Mouse (Mus musculus): ENCODE measurements around the gene Gli2.
A peak's percentile ranks its signal among the peaks of the same experiment; 100 is the strongest.

The Gli2 gene

DNA sequence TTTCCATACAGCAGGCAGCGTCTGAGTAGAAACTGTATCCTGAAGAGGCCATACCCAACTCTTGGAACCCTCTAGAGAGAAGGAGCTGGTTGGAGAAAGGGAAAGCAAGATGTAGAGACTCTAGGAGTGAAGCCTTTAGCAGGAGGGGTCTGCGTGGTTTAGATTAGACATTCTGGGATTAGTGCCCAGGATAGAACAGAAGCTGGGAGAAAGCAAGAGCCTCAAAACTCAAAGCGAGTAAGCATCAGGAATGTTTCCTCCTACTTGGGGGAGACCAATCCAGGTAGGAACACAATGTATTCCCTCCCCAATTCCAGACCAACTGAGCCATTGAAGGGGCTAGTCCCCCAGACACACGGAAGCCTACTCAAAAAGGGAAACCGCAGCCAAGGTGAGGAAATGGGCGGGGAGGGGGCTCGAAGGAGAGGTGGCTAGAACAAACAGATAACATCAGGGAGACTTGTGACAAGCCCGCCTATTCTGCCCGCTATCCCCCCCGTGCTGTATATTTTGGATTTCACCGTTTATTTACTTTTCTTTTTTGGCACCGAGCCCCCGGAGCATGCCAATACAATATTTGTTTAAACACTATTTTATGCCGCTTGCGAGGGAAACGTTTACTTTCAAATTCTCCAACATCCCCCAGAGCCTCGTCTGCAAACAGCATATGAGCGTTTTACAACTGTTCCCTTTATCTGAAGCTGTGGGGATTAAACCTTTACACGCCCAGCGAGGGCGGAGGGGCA is 2.1 kb downstream of the Gli2 start:
- DNase-seq, result no peak

DNA sequence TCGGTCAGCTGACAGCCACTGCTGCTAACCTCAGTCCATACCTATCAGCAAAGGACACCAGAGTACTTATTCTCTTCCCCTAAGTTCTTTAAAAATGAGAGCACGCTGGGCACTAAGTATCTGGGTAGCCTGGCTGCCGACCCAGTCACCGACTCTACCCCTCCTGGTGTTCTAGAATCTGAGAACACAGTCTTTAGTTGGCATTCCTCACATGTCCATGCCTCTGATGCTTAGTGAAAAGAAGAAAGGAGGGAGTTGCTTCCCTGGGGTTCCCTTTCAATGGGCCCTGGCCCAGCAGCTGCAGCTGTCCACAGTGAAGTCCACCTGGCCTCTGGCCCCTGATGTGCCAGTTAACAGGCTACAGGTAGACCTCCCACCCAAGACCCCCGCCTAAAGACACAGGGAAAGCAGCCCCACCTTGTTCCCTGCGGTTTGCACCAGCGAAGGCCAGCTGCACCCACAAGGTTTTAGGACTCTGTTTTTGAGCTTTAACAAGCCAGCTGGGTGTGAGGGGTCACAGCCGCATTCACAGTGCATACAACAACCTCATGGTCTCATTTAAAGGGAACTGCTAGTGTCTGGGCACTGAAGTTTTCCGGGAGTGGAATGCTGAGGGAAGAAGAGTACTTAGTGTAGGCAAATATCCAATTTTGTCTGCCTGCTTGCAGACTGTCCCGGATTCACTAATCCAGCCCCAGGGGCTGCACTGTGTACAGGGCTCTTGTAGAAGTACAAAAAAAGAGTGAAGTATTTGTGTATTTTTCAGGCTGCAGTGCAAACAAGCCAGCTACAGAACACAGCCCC is 3.4 kb downstream of the Gli2 start:
- DNase-seq, result no peak

DNA sequence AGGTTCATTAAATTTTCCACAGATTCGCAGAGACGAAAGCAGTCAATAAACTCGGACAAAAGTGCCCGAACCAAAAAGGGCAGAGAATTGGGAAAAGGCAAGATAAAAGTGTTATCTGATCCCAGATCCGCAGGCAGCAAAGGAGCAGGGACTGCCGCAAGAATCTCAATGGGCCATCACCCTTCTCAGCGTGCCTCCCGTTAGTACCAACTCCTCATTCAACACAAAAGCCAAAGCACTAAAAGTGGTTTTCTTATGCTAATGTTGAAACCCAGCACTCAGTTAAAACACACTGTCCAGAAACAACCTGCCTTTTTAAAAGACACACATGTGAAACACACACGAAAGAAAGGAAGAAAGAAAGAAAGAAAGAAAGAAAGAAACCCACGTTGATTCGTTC is 4.4 kb downstream of the Gli2 start:
- DNase-seq, result no peak

DNA sequence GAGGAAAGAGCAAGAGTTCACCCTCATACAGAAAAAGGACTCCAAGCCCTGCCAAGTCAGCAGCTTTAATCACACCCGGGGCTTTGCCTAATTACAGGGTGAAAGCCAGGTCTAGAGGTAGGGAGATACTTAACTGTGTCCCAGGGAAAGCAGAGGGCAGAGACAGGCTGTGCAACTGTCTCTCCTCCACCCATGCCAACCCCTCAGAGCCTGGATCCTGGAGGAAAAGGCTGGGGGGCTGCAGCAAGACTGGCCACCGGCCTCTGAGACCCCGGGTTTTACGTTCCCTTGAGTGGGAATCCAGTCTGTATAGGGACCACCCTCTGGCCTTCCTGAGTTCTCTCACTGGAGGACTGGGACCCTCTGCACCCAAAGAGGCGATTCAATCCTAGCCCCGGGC is 4.9 kb downstream of the Gli2 start:
- DNase-seq, result no peak

DNA sequence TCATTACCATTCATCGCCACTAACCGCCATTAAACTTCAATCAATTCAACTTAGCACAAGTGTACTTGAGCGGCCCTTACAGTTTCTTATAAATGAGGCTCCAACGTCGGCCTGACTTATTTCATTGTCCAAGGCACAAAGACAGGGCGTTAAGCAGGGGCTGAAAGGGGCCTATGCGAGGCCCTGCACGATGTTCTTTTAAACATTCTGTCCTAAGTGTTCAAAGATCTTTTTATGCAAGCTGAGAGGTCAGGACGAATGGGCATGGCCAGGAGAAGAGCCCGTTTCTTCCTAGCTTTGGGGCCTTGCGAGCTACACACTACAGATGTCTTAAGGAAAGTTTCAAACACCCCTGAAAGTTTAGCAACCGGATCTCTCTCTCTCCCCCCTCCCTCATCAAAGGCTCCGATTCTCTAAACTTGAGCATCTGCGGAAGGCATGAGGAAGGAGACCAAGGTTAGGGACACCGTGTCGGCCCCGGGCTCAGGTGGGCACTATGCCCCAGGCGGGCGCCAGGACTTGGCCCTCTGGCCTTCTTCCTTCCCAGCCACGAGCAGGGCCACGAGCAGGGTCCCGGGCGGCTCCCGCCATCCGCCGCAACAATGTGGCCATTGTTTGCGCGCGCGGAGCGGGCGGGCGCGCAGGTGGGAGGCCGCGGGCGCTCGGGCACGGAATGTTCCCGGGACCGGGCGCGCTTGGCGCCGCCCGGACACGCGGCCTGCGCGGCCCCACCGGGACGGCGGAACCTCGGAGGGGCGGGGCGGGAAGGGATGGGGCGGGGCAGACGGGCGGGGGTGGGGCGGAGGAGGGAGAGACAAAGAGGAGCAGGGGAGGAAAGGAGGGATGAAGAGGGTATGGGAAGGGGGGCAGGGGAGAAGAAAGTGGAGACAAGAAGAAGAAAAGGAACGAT is 5.7 kb downstream of the Gli2 start:
- DNase-seq, result no peak

DNA sequence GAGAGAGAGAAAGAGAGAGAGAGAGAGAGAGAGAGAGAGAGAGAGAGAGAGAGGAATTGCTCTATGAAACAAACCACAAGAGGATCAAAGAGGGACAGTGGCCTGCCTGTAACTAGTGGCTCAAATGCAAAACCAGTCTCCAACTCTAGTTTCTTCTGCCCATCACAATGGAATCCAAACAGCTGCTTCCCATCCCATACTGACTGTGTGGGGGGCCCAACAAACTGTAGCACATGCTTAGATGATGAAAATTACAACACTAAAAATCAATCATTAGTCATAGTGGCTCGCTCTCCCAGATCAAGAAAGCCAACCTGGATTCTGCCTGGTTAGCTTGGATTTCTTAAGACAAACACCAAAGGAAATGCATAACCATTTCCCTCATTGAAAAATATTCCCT is 15.0 kb downstream of the Gli2 start:
- DNase-seq, result no peak

DNA sequence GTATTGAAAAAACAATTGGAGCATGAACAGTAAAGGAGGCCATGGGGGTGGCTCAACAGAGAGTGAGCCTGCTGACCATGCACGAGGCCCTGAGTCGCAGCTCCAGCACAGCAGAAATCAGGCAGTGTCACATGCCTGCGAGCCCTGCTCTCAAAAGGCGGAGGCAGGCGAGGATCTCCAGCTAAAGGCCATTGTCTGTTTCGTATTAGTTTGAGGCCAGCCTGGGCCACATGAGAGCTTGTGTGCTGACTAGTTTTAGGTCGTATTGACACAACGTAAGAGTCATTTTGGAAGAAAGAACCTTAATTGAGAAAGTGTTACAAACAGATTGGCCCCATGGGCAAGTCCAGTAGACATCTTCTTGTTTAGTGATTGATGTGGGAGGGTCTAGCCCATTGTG is 17.5 kb downstream of the Gli2 start:
- DNase-seq, result no peak

DNA sequence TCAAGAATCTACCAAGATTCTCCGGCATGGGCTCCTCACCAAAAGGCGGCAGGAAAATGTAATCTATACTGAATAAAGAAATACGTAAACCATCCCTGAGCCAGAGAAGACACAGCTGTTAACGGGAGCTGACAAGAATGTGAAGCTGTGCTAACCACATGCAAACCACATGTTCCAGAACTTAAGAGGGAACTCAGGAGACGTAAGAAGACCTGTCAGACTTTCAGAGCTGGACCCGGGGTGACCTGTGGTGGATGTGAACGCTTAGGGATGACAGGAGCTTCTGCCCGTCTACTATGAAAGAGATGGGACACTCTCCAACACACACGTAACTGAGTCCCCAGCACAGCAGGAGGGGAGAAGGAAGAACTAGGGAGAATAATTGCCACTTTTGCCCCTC is 18.1 kb downstream of the Gli2 start:
- DNase-seq, result no peak

DNA sequence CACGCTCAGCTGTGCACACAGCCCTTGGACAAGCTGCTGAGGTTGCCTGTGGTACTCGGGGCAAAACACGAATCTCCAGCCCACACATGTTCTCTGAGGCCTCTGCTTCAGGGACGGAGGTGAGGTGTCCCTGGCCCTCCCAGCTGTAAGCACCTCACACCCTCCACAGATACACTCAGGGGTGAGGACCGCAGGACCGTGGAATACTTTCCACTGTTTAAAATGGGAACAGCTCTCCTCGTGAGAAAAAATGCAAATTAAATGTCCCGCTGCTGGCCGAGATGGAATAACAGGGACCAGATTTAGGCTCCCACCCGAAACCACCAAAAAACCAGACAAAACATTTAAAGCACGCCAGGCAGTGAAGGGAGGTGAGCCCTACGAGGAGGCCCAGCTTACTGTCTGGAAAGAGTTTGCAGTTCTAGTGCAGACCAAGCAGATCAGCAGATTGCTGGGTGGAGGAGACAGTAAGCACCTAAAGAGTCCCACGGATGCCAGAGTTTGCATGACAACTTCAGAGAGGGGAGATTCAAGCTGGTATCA is 19.2 kb downstream of the Gli2 start:
- DNase-seq, result no peak

DNA sequence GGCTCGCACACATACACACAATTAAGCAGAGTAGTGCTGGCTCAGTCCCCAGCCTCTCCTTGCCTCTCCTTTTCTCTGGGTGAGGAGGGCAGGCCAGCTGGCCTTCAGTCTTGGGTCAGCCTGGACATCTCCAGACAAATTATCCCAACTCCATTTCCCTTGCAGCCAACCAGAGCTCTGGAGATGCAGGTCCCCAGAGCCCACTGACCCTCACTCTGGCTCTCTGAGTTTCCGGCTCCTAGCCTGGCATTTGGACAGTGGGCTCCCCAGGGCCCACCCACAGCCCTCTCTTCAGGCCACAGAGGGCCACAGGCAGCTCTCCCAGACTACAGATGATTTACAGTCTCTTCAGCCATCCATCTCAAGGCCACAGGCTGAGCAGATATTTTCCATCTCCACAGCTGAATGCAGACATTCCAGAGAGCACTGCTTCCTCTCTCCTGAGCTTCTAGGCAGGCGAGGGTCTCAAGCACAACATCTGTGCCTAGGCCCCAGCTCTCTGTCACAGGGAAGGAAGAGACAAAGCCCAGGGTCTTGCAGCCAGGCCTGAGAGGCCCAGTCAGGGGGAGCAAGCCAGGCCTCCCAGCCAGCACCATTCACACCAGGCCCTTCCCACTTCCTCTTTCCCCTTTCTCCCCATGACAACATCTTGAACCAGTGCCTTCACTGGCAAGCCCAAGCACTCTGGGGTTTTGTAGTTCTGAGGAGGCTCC is 19.8 kb downstream of the Gli2 start:
- no peak for DNase-seq

DNA sequence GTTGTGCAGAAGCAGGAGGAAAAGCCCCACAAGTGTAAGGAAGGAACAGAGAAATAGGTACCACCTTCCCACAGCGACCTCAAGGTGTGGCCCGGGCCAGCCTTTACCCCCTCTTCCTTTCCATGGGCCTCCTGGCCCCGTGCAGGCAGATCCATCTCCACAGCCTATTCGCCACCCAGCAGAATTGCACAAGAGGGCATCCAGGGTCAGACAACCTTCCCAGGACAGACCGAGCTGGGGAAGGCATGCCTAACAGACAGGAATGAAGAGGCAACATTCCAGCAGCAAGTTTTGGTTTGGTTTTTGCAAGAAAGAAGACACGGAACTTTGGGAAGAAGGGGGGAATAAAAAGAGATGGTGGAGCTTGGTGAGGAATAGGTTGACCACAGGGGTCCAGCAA is 22.2 kb downstream of the Gli2 start:
- peak; percentile 17 to 27 for DNase-seq

DNA sequence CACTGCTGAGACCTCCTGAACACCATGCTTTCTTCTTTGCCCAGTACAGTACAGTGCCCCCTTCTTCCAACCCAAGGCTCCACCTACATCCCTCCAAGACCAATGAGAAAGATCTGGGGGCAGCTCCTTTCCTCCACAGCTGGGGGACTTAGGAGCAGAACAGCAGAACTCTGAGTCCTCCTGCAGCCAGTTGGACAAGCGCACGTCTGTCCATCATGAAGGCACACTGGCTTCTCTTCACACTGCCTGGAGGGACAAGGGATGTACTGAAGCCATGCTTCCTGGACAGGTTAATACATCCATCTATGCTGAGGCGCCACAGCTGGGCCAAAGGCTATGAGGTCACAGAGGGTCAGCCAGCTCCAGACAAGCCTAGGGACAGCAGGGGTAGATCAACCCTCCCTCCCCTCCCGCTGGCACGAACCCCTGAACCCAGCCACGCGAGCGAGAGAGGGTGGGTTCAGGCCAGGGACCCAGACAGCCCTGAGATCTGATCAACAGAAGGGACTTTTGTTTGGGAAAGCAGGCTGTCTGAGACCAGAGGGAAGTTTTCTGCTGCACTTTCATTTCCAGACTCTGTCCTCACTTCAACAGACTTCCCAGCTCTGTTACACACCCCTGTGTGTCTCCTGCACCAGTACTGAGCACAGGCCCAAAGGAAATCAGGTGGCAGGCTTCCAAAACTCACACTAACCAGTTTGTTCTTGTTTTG is 27.6 kb downstream of the Gli2 start:
- DNase-seq, result no peak

DNA sequence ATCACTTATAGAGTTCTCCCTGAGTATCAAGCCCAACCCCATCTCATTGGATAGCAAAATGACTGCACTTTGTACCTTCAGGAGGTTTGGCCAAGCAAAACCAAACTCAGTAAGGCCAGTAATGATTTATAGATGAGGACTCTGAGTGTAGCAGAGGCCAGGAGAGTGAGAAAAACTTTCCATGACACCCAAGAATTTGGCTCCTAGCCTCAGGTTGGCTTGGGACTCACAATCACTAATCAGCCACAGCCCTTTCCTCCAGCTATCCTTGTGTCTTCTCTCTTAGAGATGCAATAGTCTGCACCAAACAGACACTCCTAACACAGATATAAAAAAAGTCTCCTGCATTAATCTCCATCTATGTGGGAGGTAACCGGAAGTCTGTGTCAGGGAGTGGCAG is 31.1 kb downstream of the Gli2 start:
- peak; percentile 61 to 67 for DNase-seq

DNA sequence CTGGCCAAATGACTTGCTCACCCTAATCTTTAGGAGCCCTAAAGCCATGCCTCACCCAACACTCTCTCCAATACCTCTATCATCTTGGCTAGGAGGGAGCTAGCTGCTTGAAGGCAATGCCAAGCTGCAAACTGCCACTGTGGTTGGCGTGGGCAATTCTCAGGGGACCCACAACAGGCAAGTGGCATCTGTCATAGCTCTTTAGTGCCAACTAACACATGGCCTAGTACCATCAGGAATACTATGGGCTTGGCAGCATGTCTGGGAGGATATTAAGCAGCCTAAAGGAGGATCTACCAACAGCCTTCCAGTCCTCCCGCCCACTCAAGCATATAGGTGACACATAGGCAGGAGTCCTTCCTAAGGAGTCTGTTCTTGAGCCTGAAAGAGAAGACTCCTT is 33.3 kb downstream of the Gli2 start:
- no peak for DNase-seq

DNA sequence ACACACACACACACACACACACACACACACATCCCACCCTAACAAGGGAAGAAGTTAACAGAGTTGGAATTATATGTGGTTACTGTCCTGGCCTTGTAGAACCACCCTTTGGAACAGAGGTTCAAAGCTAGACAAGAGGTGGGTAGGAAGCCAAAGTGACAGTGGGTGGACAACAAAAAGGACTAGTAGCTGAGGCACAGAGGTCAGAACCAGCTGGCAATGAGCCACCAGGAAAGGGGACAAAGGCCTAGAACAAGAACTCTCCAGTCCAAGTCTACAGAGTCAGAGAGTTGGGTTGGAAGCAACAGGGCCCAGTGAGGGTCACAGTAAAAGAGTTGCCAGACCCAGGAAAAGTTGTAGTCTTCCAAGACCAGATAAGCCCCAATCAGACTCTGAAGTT is 34.4 kb downstream of the Gli2 start:
- DNase-seq, result peak; percentile 47 to 59

DNA sequence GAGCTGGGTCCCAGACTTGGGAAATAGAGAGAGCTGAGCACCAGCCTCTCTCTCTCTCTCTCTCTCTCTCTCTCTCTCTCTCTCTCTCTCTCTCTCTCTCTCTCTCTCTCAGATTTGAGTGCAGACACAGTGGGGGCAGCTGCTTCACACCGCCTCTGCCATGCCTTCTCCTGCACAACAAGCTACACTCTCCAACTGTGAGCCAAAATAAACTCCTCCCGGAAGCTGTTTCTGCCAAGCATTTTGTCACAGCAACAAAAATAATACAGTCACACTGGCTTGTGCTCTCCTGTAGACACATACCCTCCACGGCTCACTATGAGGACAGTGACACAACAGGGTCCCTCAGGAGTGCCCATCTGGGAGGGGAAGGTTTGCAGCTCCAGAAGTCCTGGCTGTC is 36.6 kb downstream of the Gli2 start:
- DNase-seq, result no peak

DNA sequence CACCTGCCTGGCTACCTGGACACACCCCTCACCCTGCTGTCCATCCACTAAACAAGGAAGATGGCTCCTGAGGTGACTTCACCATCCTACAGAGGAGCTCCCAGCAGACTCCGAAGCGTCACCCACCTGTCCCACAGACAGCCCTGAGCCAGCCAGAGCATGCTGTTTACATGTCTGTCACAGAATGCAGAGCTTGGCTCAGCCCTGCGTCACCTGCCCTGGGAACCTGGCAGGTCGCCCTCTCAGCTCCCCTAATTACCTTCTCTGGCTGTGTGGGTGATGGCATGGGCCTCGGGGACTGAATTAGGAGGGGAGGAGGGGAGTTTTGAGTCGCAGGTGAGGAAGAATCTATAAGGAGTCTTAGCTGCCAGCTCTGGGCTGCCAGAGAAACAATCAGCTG is 38.3 kb downstream of the Gli2 start:
- DNase-seq, result no peak

DNA sequence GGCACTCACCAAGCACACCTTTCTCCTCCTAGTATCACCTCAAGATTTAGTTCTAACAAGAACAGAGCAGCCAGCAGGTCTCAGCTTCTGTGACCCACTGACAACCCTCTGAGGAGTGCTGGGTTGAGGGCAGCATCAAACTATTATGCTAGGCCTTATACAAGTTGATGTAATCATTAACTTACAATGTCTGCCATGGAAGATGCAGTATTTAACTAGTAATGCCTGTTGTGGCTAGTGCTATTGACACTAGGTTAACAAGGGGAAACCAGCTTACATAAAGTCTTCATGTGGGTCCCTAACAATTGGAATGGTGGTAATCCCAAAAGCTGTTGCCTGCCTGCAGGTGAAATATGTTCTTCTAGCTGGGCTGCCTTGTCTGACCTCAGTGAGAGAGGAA is 44.5 kb downstream of the Gli2 start:
- no peak for DNase-seq

DNA sequence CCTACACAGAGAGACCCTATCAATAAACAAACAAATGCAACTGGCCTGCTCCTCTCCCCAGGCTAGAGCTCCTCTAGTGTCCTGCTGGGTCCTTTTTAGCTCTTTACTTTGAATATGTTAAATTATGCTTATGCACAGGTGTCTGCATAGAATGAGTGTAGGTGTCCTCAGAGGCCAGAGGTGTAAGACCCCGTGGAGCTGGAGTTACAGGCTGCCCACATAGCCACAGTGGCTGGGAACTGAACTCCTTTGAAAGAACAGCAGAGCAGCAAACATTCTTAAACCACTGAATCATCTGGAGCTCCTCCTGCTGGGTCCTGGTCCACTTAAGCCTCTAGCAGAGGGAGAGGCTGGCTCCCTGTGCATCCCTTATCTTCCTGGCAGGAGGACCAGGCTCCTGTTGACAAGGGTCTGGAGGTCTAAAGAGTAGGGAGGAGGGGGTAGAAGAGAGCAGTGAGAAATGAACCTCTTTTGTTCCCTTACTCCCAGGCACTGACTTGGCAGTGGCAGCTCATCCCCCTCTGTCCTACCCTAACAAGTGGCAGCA is 49.5 kb downstream of the Gli2 start:
- no peak for DNase-seq

DNA sequence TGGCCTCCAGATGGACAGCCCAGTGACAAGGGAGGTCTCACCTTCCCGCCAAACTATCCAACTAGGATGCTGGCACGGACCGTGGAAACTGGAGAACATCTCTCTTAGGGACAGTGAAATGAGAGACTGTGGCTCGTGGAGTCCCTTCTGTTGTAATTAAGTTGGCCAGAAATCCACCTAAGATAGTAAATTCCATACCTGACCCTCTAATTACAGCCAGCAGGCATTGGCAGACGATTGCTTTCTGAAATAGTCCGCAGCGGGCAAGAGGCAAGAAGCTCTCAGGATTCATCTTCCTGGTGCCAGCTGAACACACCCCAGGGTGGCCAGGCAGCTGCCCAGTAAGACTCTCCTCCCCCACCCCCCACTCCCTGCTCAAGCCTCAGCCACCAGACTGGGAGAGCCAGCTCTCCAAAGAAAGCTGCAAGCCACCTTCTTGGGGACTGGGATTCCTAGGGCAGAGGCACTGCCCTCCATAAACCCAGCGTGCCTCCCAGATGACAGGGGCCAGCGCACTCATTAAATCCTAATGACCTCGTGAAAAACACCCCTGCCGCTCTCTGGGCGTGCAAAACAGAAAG is 51.9 kb downstream of the Gli2 start:
- DNase-seq, result no peak

DNA sequence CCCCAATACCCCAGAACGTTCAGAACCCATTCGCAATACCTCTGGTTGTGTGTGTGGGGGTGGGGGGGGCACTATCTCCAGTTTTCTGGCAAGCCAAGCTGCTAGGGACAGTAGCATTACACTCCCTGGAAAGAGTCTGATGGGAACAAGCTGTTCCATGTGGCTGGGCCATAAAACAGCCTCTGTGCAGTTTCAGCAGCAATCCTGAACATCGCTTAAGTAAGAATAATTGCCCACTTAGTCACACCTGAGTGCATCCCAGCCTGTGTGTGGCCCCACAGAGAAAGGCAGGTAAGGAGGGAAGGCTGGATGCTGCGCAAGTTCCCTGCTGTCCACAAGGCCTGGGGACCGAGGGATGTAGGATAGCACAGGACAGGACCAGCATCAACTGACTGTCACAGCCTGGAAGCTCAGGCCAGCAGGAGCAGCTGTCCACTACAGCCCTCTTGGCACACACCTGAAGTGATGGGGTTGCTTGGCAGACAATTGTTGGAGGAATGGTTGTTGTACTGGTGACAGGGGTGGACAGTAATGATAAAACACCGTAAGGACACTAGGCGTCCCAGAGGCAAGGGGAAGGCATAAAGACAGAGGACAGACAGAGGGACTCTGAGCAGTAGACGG is 58.8 kb downstream of the Gli2 start:
- DNase-seq, result no peak

All from kidney, adult 8-10 months (tissue).